Mouse (Mus musculus) CD4-positive naive resting alpha-beta T cell, adult 76 days (primary cell): ENCODE data around the gene Col6a5. TPM values are rescaled to one million over a fixed set of nuclear protein-coding genes. Genes with fewer than 3 reads are reported as not detected.

Source experiments
- total RNA-seq: library from RNA; stranded (reverse); gene quantifications from one replicate; pipeline ENCODE4 v1.2.4, GENCODE M21; 2023

The Col6a5 gene
- 0.15 TPM for total RNA-seq

DNA sequence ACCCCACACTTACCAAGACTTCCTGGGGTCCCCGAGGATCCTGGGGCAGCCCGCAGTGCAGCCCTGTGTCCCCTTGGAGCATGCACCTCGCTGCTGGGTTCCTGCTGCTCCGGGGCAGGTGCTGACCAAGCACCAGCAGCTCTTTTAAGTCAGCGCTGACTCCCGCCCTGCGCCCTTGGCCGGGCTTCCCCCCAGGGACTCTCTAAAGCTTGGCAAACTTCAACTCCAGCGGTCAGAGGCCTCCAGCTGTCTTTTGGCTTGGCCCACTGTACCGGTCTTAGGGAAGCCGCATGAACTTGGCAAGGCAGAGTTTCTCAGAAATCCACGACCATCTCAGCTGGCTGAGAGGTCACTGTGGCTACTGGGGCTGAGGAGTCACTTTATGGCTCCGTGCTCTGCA is at the start of gene Col6a5:
Col6a5 (minus strand) TSS at position 111 of the 400 bp plus-strand sequence.

DNA sequence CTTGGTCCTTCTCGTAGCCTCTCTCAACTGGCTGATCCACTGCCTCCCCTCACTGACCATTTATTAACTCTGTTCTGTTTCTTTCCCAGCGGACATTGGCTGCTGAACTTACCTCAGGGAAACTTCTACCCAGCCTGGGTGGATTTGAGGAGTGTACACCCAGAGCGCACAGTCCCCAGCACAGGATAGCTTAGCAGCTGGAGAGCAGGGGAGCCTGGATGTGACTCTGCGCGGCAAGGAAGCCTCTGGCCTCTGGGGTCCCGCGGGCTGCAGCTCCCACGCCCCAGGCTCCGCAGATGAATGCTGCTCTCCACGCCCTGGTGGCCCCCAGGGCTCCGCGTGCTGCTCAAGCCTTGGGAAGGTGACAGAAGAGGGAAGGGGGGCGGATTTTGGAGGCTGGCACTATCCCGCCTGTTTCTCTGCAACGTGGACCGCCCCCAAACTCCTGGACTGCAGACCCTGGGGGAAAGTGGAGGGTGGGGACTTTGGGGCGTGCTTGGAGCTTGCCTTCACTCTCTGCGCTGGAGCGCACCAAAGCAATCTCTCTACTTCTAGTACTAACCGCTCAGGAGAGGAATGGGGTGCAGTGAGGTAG is 132.6 kb downstream of the Col6a5 start, which contains the start of gene Col6a6:
Col6a6 (minus strand) TSS at position 370 of the 595 bp plus-strand sequence.

Other genes starting within 250 kb of the Col6a5 start
- gene Col6a6, start 132.5 kb downstream of the Col6a5 start, total RNA-seq = 0.32 TPM
- not detected for gene Col6a4, start 136.1 kb upstream of the Col6a5 start, total RNA-seq
- 6.1 TPM for gene Glyctk, start 197.5 kb upstream of the Col6a5 start, total RNA-seq
- 135 TPM for gene Wdr82, start 210.3 kb upstream of the Col6a5 start, total RNA-seq
- gene Ppm1m, start 239.1 kb upstream of the Col6a5 start, total RNA-seq = 36.7 TPM
- 78.4 TPM for gene Twf2, start 242.5 kb upstream of the Col6a5 start, total RNA-seq